Mouse (Mus musculus): ENCODE measurements around the gene Wwtr1. TPM values are rescaled to one million over a fixed set of nuclear protein-coding genes. Genes with fewer than 3 reads are reported as not detected.
A peak's percentile ranks its signal among the peaks of the same experiment; 100 is the strongest.

Wwtr1 gene
- total RNA-seq (2021) (10 to 100 TPM; 34.9 to 38.5 TPM), polyA plus RNA-seq (2012; rRNA removed) (26.6 and 32.0 TPM in 2 replicates)
- long read RNA-seq, full-length matches to known transcripts, result 32 of 37 reads
- long read RNA-seq, partial matches to known transcripts, result 3 of 37 reads
- long read RNA-seq, other reads (novel, unspliced or antisense), result 2 of 37 reads

DNA sequence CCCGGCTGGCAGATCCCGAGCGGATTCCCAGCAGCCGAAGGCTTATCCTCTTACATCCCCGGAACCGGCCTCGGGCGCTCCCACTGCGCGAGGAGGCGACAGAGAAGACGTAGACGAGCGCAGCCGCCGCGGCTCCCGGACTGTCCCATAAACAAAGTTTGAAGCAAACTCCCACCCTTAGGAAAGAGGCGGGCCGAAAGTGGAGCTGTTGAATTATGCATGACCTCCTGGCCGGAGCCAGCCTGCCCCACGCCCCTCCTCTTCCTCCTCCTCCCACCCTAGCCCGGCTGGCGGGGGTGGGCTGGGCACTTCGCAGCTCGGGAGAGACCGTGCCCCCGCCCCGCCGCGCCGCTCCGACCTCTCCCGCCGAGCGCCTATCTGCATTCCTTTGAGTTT lies at the start of gene Wwtr1:
Wwtr1 (minus strand) TSS at position 251 of the 396 bp plus-strand sequence.
- peak; percentile 97 for DNase-seq

DNA sequence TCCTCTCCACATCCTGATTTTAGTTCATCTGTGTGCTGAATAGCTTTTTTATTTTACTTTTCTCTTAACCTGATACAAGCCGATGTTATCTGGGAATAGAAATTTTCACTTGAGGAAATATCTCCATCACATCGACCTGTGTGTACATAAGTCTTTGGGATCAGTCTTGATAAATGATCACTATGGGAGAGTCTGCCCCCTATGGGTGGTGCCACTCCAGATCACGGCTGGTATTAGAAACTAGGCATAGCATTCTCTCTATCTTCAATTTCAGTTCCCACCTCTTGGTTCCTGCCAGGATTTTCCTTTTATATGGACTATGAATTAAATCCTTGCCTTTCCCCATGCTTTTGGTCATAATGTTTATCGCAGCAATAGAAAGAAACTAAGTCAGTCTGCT lies 44.0 kb upstream of the Wwtr1 start:
- peak; percentile 54 for DNase-seq

DNA sequence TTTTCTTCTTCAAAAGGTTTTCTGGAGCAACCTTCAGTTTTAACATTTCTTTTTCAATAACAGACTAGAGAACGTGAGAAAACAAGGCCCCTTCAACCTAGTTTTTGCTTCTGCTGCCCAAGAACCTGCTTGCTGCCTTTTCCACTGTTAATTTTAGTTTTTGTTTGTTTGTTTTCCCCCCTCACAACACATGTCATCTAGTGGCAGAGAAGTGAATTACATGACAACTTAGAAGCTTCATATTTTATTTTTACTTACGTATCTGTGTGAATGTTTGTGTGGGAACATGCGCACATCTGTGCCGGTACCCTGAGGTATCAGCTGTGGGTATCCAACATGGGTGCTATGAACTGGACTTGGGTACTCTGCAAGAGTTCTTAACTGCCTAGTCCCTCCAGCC lies 39.9 kb upstream of the Wwtr1 start:
- no peak for DNase-seq

DNA sequence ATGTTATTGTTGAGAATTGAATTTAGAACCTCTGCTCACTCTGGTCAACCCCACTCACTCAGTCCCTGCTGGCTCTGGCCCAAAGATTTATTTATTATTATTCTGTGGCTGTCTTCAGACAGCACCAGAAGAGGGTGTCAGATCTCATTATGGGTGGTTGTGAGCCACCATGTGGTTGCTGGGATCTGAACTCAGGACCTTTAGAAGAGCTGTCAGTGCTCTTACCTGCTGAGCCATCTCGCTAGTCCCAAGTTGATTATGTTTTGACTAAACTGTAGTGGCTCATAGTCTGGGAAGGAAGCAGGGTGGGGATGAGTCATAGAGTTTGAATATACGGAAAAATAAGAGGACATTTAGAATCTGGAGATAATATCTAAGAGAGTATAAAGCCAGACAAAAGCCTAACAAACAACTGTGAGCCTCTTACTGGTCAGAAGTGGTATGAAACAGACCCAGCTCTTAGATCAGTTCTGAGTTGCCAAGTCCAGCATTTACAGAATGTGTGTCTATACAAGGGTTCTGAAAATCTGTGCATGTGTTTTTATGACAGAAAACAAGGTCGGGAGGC lies 36.8 kb upstream of the Wwtr1 start:
- DNase-seq, result no peak

DNA sequence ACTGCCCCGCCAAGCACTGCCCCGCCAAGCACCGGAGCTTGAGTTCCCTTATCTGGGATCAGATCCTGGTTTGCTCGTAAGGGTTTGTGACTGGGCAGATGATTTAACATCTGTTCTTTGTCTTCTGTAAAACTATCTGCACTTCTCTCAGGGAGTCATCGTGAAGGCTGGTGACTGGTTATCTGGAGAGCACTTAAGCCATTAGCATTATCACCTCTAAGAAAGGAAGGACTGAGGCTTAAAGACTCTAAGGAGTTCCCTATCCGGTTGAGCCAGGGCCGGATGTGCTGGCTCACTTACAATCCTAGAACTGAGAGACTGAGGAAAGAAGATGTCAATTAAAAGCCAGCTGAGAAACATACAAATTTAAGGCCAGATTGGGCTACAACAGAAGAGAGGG lies 36.1 kb upstream of the Wwtr1 start:
- no peak for DNase-seq

DNA sequence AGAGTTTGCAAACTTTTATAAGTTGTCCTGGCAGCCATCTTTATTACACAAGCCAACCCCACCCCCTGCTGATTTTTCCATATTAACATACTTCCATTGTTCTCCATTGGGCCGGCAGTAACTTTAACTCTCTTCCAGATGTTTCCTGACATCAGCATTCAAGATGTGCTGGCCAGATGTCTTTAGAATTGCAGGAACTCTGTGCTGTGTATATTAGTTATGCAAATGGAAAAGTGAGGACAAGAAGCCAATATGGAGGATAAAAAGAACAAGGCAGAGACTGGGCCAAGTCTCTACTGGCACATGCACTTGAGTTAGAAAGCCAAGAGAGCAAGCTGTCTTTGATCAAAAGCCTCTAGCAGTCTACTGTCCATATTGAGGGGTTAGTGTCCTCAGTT lies 28.9 kb upstream of the Wwtr1 start:
- DNase-seq, result no peak

DNA sequence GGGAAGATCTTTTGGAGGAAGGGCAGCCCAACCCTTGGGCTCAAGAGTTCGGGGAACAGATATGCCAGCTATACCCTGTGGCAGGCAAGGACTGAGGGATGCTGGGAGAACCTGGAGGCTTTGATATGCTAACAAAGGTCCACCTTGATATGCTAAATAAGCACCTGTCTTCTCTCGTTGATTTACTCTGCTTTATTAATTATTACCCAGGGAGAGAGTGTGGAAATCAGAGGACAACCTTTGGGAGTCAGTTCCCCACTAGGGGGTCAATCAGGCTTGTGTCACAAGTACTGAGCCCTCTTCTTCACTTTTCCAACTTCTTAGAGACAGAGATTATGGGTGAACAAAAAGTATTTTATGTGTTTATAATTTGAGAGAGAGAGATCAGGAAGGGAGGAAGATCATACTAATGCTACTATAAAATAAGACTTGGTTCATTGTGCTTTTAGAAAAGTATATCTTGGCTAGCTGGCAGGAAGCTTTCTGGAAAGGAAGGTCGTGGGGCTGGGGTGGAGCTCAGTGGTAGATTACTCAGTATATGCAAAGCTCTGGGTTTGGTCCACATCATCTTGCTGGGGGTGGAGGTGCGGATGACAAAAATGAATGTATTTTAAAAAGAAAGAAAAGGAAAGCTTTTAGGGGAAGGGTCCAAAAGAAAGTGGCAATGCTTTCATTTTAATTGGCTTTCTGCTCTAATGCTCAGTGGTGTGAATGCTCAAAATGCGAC lies 28.3 kb upstream of the Wwtr1 start:
- no peak for DNase-seq

DNA sequence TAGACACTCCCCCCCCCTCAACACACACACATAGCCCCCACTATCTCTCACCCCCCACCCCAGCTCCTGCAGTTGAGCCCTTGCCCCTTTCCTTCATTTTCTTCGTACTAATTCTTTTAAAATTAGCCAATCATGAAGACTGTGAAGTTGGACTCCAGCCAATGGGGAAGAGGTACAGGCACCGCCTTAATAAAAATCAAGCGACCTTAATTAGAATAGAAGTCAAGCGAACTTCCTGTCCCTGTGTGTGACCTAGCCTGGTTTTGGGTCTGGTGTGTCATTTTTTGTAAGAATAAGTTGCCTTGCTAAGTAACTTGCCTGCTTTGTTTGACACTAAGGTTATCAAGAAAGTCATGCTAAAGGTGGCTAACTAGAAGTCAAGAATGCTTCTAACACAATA lies 26.9 kb upstream of the Wwtr1 start:
- DNase-seq, result no peak

DNA sequence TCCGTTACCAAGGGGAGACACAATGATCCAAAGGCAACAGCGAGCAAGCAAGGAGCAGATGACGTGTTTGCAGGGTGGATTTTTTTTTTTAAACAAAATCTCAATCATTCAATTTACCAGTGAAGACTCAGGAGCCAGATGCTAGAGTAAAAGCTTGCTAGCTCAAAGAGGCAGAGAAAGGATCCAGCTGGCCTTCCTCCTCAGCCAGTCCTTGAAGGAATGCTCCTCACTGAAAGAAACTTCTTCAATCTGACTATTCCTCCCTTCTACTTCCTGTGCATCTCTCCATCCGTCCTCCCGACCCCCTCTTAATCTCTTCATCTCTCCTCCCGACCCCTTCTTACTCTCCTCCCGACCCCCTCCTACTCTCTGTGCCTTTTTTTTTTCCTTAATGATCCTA lies 20.9 kb upstream of the Wwtr1 start:
- DNase-seq, result no peak

DNA sequence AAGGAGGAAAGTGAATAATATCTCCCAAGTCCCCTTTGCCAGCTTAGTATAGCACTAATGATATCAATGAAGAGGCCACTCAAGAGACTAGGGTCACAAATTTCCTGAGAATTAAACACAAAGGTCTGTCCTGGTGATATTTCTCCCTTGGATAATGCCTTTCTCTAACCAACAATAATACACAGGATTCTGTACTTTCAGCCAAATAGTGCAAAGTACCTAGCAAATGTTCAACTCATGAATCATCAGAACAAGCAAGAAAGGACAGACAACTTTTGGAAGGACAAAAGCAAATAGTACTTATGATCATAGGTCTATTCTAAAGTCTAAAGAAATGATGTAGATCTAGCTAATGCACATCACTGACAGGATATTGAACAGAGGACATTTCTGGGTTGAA lies 19.8 kb upstream of the Wwtr1 start:
- no peak for DNase-seq

DNA sequence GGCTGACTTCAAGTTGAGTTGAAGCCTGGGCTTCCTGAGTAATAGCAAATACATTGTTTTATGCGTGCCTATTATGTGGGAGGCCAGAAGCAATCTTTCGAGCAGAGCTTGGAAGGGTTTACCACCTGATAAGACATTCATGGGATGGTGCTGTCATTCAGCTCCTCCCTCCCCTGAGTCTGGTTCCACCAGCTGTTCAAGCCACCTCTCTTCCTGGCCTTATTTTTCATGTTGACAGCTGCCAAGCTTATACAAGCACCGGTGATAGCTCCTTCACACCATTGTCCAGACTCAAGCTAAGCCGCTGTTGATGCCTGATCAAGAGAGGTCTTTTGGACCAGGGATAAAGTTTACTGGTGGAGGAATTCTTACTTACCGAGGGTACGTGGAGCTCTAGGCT lies 10.3 kb upstream of the Wwtr1 start:
- DNase-seq, result no peak

DNA sequence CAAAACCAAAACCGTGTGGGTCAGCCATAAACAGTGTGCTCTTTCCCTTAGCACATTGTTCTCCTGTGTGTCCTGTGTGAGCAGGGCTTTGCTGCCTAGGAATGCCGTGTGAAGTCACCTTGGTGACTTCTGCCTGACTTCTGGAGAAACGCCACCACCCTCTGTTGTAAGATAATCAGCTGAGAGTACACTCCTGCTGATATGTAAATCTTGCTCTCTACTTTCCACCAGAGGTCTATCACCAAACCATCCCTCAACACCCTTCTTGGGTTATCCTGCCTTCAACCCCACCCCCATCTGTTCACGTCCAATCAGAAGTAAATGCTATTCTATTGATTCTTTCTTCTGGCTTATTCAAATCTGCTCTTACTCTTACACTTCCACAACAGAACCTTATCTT lies 7.8 kb upstream of the Wwtr1 start:
- DNase-seq, result no peak

DNA sequence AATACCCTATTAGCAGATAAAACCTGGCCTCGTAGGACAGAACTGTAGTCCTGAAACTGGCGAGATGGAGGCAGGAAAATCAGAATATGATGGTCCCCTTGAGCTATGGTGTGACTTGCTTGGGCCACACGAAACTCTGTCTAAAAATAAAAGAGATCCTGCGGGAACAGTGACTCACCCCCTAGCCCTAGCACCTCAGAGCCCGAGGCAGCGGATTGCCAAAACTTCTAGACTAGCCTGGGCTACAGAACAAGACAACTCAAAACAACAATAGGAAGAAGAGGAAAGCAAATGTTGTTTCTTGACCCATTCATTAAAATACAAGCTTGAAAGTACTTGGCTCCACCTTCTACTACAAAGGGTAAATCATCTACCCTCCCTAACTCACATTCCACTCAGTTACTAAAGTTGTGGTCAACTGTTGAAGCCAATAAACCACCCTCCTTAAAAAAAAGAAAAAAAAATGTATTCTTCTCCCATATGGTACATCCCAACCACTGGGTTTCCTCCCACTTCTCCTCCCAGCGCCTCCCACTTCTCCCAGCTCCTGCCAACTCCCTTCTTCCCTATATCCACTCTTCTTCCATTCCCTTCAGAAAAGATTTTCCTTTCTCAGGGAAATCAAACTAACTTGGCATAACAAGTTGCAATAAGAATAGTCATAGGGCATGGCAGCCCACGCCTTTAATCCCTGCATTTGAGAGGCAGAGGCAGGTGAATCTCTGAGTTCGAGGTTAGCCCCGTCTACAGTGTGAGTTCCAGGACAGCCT lies 4.9 kb upstream of the Wwtr1 start:
- no peak for DNase-seq

DNA sequence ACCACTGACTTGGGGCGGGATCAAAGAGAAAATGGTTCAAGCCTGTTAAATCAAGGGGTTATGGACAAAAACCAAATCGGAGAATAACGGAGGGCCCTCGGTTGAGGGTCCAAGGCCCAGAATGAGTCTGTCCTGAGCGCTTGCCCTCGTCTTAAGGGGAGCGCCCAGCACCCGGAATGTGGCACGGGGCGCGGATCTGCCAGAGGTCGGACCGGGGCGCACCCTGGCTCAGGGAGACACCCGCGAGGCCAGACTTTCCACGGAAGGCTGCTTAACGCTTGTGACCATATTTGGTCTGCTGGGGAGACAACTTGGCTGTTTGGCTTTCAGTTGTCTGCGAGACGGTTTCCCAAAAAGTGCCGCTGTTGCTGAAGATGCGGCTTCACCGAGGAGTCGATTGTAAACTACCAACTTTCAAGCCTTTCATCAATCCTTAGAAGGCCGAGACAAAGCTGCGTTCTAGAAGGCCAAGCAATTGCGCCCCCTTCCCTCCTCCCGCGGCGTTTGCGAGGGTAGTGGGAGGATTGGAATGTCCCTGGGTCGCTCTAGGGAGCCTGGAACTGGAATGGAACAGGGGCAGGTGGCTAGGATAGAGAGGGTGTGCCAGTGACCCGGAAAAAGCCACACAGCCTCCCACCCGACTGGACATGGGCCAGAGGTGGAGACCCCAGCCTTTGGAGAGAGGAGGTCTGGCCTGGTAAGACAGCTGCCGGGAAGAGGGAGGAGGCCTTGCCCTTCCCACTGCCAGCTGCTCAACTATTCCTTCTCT lies 530 bp upstream of the Wwtr1 start:
- DNase-seq, result peak; percentile 75

DNA sequence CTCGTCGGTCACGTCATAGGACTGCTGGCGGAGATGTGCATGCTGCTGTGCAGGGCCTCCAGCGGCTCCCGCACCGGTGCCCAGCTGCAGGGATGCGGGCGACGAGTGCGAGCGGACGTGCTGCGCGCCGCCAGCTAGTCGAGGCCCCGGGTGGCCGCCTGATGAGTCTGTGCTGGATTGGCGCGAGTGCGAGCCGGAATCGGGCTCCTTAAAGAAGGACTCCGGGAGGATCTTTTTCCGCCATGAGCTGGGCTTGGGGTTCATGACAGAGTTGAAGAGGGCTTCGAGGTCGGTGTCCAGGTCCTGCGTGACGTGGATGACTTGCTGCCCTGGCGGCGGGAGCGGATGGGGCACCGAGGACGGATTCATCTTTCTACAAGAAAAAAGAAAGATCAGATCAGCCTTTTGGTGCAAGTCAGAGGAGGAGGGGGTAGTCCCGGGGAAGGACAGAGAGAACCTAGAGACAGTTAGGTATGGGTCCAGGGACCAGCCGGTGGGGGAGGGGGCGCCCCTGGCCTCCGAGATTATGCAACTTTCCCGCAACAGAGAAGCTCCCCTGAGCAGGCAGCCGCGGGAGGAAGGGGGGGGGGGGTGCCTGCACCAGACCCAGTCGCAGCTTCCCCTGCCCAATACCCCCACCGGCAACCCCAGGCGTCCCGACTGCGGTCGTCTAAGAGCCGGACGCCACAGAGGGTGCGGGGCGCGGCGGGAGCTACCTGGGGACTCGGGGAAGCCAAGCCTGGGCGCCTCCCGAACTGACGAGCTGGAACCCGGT lies 638 bp downstream of the Wwtr1 start:
- DNase-seq, result peak; percentile 78

DNA sequence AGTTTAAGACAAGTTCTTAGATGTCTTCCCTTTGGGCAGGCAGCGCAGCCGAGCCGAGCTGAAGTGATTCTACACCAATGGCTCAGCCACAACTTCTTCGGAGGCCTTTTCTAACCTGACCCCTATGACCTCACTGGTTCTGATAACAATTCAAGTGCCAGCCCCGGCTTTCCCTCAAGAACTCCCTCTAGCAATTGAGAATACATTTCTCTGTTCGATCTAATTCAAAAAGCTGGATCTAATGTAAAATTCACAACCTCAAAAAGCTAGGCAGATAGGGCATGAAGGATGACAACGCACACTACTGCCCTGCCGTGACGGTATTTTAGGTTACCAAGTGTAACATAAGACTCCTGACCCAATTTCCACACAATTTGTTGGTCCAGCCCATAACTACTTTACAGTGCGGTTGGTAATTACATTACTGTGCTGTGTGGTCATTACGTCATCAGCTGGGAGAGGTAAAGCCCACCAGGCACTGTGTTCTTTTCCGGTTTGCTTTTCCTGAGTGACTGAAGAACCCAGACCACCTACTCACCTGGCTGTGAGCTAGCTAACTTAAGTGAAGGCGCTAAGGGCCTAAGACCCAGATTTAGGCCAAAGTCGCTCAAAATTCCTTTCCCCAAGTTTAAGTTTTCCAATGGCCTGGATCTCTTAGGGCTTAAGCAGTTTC lies 1.7 kb downstream of the Wwtr1 start:
- no peak for DNase-seq

DNA sequence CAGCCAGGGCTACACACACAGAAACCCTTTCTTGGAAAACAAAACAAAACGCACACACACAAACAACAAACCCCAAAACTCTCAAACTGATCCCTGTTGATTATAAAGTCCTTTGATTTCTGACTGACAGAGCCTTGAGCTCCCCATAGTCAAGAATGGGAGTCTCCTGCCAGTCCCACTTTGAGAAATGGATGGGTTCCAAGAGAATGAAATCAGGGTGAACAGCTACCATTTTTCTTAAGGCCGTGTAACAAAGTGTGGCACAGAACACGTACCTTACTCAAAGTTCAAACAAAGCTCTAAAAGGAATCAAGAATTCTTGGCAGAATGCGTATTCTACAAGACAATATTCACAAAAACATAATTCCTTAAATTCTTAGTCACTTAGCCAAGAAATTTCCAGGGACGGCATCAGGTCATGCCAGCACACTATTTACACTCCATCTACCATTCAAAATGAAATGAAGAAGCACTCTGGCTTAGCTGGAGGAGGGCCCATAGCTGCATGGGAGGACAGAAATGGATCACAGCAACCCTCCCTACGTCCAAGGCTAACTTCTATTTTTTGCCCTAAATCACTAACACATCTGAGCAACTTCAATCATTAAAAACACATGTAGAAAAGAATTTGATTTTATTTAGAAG lies 3.3 kb downstream of the Wwtr1 start:
- no peak for DNase-seq

DNA sequence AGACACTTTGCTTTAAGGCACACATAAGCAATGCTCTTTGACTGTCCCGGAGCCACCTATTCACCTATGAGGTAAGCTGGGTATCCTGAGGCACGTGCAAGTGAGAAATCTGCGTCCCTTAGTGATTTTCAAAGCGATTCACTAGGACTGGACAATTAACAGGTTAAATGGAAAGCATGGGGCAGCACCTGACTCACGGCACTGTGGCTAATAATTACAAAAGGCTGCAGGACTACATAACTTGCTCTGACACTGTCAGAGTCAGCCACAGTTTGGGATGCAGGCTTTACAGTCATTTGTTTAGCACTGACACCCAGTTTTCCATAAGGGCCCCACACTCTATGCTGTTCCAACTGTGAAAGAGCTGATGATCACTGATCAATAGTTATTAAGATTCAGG lies 9.1 kb downstream of the Wwtr1 start:
- no peak for DNase-seq

DNA sequence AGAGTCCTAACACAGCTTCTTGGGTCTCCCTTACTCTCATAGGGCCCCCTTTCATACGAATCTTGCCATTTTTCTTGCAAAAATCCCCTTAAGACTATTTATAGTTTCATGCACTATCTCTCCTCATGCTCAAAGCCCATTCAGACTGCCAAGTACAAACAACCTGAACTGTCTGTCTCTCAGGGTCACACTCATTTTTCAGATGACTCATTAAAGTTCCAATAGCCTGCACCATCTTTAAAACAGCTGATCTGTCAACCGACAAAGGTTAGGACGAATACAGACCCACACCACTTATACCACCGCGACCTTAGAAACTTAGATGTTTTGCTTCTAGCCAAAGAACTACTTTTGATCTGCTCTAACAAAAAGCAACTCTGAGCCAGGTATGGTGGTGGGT lies 12.1 kb downstream of the Wwtr1 start:
- peak; percentile 37 for DNase-seq

DNA sequence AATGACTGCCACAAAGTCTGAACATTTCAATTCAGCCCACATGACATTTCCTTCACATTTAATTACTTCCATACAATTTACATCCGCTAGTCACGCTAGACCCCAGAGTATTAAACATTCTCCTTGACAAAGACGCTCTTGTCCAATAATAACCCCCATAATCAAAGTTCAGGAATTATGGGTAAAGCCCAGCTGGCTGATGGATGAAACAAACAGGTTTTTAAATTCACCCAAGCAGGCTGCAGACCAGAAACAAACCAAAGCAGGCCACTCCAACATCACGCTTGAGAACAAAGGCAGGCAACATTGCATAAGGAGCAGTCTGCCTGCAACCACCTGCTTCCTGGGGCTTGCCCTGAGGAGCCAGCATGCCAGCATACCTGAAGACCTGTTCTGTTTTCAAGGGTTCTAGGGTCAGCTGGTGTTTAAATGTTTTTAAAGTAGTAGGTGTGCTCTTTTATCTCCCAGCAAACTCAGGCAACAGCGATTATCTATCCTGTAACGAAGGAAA lies 12.7 kb downstream of the Wwtr1 start:
- DNase-seq, result no peak

Measured in adrenal gland, adult 2 months (tissue).